Mouse (Mus musculus) lung, postnatal 0 days (tissue): ENCODE data around the gene Zfp629.

Experiments
- CTCF ChIP-seq: IDR thresholded peaks from 2 replicates; pipeline ENCODE4 v1.5.1; 2016; ENCODE audit warnings: antibody characterized with exemption, mild to moderate bottlenecking
- EP300 ChIP-seq: IDR thresholded peaks from 2 replicates; pipeline ENCODE4 v1.6.1; 2016; ENCODE audit warnings: antibody characterized with exemption, mild to moderate bottlenecking, control low read depth

- TF ChIP-seq CTCF (no peak), EP300 (no peak)
These were observed 26.7 kb upstream of the Zfp629 start for GRCm38 (mm10) chr7:127642254-127642653.
